Mouse (Mus musculus): ENCODE measurements at regions not wholly inside any gene's neighbourhood (a gene's known extent, or its start where the extent isn't known, plus 50 kb on each side); places are given as distances from the start of the nearest gene placed in this dataset.
"Not testable (repeated sequence)": the region's sequence is repeated elsewhere in the genome, so short reads cannot be mapped to it uniquely, and the experiment has no call there.

- DNase-seq (ENCODE audit: extremely low spot score, low read depth, low spot score) = not testable (repeated sequence)
These were observed 78.5 kb downstream of the 1700010I14Rik start for GRCm38 (mm10) chr17:9066633-9067032.

GRCm38 (mm10) chr17:9068859-9069602 is 80.9 kb downstream of the 1700010I14Rik start:
- DNase-seq (ENCODE audit: extremely low spot score, low read depth, low spot score) = no peak

DNA sequence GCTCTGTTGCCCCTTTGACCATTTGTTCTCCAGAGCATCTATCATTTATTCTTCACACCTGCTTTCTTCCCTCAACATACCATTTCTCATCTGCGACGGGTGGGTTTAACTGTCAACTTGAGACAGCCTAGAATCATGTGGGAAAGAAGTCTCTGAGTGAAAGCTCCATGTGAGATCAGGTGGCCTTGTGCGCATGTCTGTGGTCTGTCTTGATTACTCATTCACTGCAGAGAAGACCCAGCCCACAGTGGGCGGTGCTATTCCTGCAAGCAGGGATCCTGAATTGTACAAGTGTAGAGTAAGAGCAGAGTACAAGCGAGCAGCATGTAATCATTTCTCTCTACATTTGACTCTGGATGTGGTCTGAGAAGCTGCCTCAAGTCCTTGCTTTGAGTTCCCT is 95.5 kb downstream of the 1700010I14Rik start:
- no peak for DNase-seq (ENCODE audit: extremely low spot score, low read depth, low spot score)

DNA sequence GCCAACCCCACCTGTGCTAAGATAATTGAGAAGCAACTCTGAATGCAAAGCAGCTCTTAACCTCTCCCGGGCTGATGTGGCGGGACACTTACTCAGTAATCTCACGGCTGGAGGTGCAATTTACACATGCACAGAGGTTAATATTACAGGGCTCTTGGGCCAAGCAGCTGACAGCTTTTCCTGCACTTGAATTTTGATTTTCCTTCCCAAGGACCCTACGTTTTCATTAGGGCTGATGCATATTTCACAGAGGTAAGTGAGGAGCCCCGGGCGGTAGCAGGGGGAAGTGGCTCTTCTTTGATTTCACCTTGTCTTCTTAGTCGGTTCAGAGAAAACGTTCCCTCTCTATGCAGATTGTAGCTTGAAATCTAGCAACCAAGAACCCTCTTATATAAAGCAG is 139.7 kb downstream of the 1700010I14Rik start:
- DNase-seq (ENCODE audit: extremely low spot score, low read depth, low spot score) = no peak

GRCm38 (mm10) chr17:9145605-9146223 is 157.6 kb downstream of the 1700010I14Rik start:
- DNase-seq (ENCODE audit: extremely low spot score, low read depth, low spot score) = no peak

DNA sequence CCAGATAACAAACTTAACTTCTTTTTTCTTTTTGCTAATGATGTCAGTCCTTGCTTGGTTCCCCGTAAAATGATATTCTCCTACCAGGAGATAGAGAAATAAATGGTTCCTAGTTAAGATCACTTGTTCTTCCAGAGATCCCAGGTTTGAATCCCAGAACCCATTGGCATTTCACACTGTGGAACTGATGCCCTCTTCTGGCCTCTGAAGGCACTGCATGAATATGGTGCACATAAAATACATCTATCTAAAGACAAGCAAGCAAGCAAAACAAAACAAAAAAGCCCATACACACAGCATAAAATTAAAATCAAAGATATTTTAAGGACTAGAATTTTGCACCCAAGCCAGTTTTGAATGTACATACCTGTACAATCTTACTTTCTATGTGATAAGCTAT is 162.5 kb downstream of the 1700010I14Rik start:
- no peak for DNase-seq (ENCODE audit: extremely low spot score, low read depth, low spot score)

DNA sequence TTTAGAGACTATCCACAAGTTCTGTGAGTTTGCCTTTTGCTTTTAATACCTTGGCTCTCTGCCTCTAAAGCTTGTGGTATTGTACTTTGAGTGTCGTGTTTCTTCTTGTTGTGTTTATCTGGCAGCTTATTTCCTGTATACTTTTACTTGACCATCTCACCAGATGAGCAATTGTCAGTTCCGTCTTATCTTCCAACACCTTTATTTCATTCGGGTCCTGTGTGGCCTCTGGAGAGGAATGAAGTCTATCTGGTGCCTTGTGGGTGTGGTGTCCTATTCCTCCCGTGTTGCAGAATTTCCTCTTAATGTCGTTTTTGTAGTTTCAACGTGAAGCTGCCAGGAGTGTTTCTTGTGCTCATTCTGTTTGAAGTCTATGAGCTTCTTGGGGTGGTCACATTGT is 174.0 kb downstream of the 1700010I14Rik start:
- no peak for DNase-seq (ENCODE audit: extremely low spot score, low read depth, low spot score)

- no peak for DNase-seq (ENCODE audit: extremely low spot score, low read depth, low spot score)
These were observed 174.5 kb downstream of the 1700010I14Rik start for GRCm38 (mm10) chr17:9162676-9163075.

DNA sequence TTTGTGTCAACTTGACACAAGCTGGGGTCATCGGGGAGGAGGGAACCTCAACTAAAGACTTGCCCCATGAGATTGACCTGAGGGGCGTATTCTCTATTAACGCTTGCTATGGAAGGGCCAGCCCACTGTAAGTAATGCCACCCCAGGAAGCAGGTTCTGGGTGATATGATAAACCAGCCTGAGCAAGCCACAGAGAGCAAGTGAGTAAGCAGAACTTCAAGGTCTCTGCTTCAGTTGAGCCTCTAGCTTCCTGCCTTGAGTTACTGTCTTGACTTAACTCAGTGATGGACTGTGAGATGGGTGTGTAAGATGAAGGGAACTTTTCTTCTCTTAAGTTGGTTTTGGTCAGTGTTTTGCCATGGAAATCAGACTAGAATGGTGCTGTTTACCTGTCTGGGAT is 175.2 kb downstream of the 1700010I14Rik start:
- no peak for DNase-seq (ENCODE audit: extremely low spot score, low read depth, low spot score)

DNA sequence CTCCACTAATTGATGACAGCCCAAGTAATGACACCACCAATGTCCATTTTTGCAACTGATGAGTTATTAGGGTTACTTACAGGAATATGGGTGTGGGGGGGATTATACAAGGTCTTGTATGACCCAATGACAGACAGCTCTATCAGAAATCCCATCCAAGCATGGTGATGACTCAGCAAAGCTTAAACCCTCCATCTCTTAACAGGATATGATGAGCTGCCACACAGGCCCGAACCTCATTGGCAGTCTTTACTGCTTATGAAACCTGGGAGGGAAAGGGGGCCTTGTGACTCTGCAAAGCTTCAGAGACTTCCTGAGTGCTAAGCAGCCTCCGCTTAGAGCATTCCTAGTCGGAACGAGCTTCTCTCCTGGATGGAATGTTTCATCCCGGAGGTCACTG is 176.4 kb downstream of the 1700010I14Rik start:
- DNase-seq (ENCODE audit: extremely low spot score, low read depth, low spot score) = no peak

GRCm38 (mm10) chr17:9167161-9167560 is 179.0 kb downstream of the 1700010I14Rik start:
- DNase-seq (ENCODE audit: extremely low spot score, low read depth, low spot score) = peak; percentile 22

DNA sequence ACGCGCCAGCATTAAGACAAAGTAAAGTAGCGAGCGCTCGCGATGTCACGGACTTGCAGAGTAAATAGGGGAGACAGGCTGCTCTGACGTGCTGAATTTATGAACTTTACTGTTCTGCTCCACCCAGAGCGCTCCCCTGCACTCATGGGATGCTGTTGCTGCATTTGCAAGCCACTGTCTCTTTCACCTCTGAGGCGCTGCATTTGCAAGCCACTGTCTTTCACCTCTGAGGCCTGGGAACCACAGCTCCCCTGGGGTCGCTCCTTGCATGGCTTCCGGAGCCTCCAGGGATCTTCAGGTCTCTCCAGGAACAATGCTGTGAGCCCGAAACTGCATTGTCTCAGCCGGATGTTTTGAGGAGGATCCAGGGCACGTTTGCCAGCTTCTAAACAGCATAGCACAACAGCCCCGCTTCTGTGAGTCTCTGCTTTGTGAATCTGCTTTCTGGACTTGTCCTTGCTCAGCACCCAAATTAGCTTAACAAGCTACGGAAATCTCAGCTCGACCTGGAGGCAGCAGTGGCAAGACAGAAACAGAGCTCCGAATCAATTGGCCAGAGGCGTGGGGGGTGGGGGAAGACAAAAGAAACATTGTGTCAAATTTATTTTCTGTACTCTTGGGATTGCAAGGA is 179.6 kb downstream of the 1700010I14Rik start:
- peak; percentile 1 for DNase-seq (ENCODE audit: extremely low spot score, low read depth, low spot score)

DNA sequence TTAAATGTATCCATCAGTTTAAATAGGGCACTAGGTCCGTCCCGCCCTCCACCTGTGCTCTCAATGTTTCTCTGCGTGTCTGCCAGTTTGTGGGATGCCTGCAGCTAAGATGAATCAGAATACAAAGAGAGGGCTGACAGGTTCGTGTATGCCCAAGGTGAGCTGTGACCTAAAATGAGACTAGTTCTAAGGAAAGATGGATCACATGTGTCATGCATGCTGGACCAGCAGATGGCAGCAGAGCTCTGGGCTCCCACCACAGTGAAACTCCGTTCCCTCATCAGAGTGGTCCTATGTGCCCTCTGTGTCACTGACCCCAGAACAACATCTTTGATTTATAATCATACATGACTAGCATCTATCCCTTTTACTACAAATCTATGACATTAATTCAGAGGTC is 180.3 kb downstream of the 1700010I14Rik start:
- DNase-seq (ENCODE audit: extremely low spot score, low read depth, low spot score) = peak; percentile 71

- DNase-seq (ENCODE audit: extremely low spot score, low read depth, low spot score) = peak; percentile 41
These were observed 181.2 kb downstream of the 1700010I14Rik start for GRCm38 (mm10) chr17:9169371-9169770.

GRCm38 (mm10) chr17:9197160-9197559 is 209.0 kb downstream of the 1700010I14Rik start:
- DNase-seq (ENCODE audit: extremely low spot score, low read depth, low spot score) = no peak

DNA sequence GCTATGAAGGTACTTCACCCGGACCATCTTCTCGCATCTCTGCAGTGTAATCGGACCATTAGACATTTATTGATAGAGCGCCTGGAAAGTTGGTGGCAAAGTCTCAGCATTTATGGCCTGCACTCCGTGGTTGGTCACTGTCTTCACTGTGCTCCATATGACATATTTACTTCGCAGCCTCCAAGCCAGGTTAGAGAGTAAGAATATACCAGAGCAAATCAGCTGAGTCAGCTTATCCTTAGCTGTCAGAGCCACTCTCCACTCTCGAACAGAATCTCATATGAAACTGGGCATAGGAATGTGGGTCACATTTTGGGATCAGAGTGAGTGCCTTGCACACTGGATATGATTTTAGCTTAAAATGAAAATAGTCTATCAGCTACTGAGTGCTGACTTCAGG is 212.3 kb downstream of the 1700010I14Rik start:
- DNase-seq (ENCODE audit: extremely low spot score, low read depth, low spot score) = no peak

- no peak for DNase-seq (ENCODE audit: extremely low spot score, low read depth, low spot score)
These were observed 214.4 kb downstream of the 1700010I14Rik start for GRCm38 (mm10) chr17:9202496-9202895.

DNA sequence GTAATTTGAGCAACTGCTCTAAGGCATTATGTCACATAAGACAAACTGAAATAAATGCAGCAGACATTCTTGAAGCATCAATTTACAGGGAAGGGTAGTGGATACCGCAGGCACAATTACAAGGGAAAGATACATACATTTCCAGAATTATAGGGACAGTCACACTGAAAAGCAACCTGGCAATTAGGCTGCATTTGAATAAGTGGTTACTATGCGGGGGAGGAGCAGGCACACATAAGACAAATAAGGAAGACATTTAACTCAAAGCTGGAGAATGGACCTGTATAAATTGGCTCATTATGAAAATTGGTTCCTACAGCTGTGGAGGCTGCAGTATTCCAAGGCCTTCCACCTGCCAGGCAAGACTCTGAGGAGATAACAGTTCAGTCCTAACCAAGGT is 211.2 kb upstream of the Gm17728 start:
- no peak for DNase-seq (ENCODE audit: extremely low spot score, low read depth, low spot score)

GRCm38 (mm10) chr17:9223097-9223496 is 198.8 kb upstream of the Gm17728 start:
- DNase-seq (ENCODE audit: extremely low spot score, low read depth, low spot score) = no peak

DNA sequence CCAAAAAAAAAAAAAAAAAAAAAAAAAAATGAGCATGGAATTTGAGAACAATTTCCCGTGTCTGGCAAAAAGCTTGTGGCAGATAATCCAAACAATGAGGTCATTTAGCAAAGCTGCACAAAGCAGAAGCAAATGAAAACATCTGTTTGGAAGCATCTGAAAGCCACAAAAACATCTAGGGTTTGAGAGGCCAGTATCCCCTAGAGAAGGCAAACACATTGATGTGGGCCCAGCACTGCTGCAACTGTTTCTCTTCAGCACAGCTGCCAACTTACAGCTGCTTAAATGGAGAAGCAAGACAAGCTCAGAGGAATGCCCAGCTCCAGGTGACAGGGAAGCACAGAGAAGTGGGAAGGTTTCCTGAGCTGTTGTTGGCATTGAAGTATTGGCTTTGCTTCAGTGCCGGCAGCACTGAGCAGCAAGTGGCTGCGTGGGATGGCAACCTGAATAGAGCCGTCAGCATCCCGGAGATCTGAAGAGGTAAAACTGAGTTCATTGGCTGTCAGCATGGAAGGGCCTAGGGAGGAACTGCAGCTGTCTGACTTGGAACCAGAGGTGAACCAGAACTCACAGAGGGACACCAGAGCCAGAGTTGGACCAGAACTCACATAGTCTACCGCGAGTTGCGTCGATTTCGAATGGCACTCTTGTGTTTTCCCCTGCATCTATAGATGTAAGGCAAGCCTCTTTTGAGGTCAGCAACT is 193.8 kb upstream of the Gm17728 start:
- no peak for DNase-seq (ENCODE audit: extremely low spot score, low read depth, low spot score)

GRCm38 (mm10) chr17:9235141-9235571 is 186.7 kb upstream of the Gm17728 start:
- DNase-seq (ENCODE audit: extremely low spot score, low read depth, low spot score) = no peak

Measured in hindlimb bud, embryonic 11.5 days (tissue).